Mouse (Mus musculus) CH12.LX (cell line): ENCODE measurements around the gene Rcc1l. TPM values are rescaled to one million over a fixed set of nuclear protein-coding genes. Genes with fewer than 3 reads are reported as not detected.

ENCODE experiments used
- DNase-seq: peaks from one replicate; pipeline ENCODE4 v3.0.0-alpha.2; 2013; ENCODE audit errors: extremely low read depth
- H3K27ac ChIP-seq: 2 replicates; pipeline ENCODE4 v1.5.1; 2012; ENCODE audit warnings: low read depth, mild to moderate bottlenecking, control low read depth, moderate library complexity; ENCODE audit not compliant: insufficient read depth
- H3K27me3 ChIP-seq: replicated peaks from 2 replicates; pipeline ENCODE3; 2012; ENCODE audit warnings: inconsistent platforms
- H3K36me3 ChIP-seq, 2 experiments: replicated peaks in 1 of 2; 2 replicates each; pipeline versions ENCODE3 to v1.6.1; 2012; ENCODE audit warnings: inconsistent platforms in 1 of 2, low read length in 1 of 2, mild to moderate bottlenecking in 1 of 2, mixed read lengths in 1 of 2, moderate library complexity in 1 of 2; ENCODE audit not compliant: control insufficient read depth in 1 of 2, insufficient read depth in 1 of 2
- H3K4me1 ChIP-seq, 2 experiments: 2 replicates each; pipeline ENCODE4 v1.6.1; 2012; ENCODE audit warnings: inconsistent platforms in 1 of 2, moderate library complexity in 1 of 2; ENCODE audit not compliant: insufficient read depth in 2 of 2, control insufficient read depth in 1 of 2
- H3K4me2 ChIP-seq: 2 replicates; pipeline ENCODE4 v1.6.1; 2012; ENCODE audit warnings: low read depth, mild to moderate bottlenecking, control low read depth; ENCODE audit not compliant: poor library complexity, insufficient read depth, severe bottlenecking
- H3K4me3 ChIP-seq, 3 experiments: fragments of 150-350 bp in 1 of 3; sonication (generic) in 1 of 3; replicated peaks in 1 of 3; 2 replicates each; pipeline versions ENCODE3 to v1.5.1; 2011 to 2012; ENCODE audit warnings: low read depth in 2 of 3, low read length in 2 of 3, mild to moderate bottlenecking in 2 of 3, moderate library complexity in 2 of 3, control low read depth in 1 of 3, improper control_type of control experiment in 1 of 3, inconsistent platforms in 1 of 3, mixed read lengths in 1 of 3; ENCODE audit not compliant: poor library complexity in 1 of 3
- H3K79me2 ChIP-seq: replicated peaks from 2 replicates; pipeline ENCODE4 v1.6.1; 2012; ENCODE audit warnings: mild to moderate bottlenecking, moderate library complexity; ENCODE audit not compliant: control insufficient read depth, poor library complexity, insufficient read depth, severe bottlenecking; ENCODE audit errors: extremely low read depth
- H3K9ac ChIP-seq: 2 replicates; pipeline ENCODE4 v1.6.1; 2012; ENCODE audit warnings: low read depth, mild to moderate bottlenecking, control low read depth, moderate library complexity; ENCODE audit not compliant: insufficient read depth
- H3K9me3 ChIP-seq: replicated peaks from 2 replicates; pipeline ENCODE3; 2012; ENCODE audit warnings: low read length, inconsistent platforms, mixed read lengths
- BHLHE40 ChIP-seq: IDR thresholded peaks from 2 replicates; pipeline ENCODE4 v1.6.1; 2011; ENCODE audit warnings: mild to moderate bottlenecking, low read depth, low read length, improper control_type of control experiment
- CHD2 ChIP-seq: IDR thresholded peaks from 2 replicates; pipeline ENCODE4 v1.6.1; 2011; ENCODE audit warnings: low read length, improper control_type of control experiment
- CTCF ChIP-seq, 2 experiments: IDR thresholded peaks in 1 of 2; conservative IDR thresholded peaks in 1 of 2; 2 replicates each; pipeline ENCODE4 v1.5.1; 2011 to 2012; ENCODE audit warnings: low read depth in 2 of 2, low read length in 2 of 2, improper control_type of control experiment in 1 of 2, inconsistent platforms in 1 of 2, mild to moderate bottlenecking in 1 of 2, moderate library complexity in 1 of 2
- E2F4 ChIP-seq: IDR thresholded peaks from 2 replicates; pipeline ENCODE4 v1.6.1; 2011; ENCODE audit warnings: low read depth, low read length, improper control_type of control experiment; ENCODE audit not compliant: insufficient replicate concordance
- ELF1 ChIP-seq: IDR thresholded peaks from 2 replicates; pipeline ENCODE4 v1.6.1; 2014; ENCODE audit warnings: low read depth, mild to moderate bottlenecking, inconsistent platforms, low read length, improper control_type of control experiment
- HCFC1 ChIP-seq: IDR thresholded peaks from 2 replicates; pipeline ENCODE4 v1.6.1; 2012; ENCODE audit warnings: low read depth, mild to moderate bottlenecking, inconsistent platforms, low read length, improper control_type of control experiment
- JUN ChIP-seq: IDR thresholded peaks from 2 replicates; pipeline ENCODE4 v1.6.1; 2011; ENCODE audit warnings: low read depth, mild to moderate bottlenecking, low read length, improper control_type of control experiment, moderate library complexity; ENCODE audit not compliant: insufficient read depth
- KAT2A ChIP-seq: IDR thresholded peaks from 2 replicates; pipeline ENCODE4 v1.6.1; 2012; ENCODE audit warnings: low read length, improper control_type of control experiment, inconsistent platforms; ENCODE audit not compliant: insufficient replicate concordance
- MAFK ChIP-seq: IDR thresholded peaks from 2 replicates; pipeline ENCODE4 v1.6.1; 2011; ENCODE audit warnings: low read length, improper control_type of control experiment; ENCODE audit not compliant: insufficient replicate concordance
- MAX ChIP-seq: IDR thresholded peaks from 2 replicates; pipeline ENCODE4 v1.6.1; 2011; ENCODE audit warnings: low read length, improper control_type of control experiment
- MAZ ChIP-seq: IDR thresholded peaks from 2 replicates; pipeline ENCODE4 v1.6.1; 2012; ENCODE audit warnings: low read depth, mild to moderate bottlenecking, inconsistent platforms, low read length, improper control_type of control experiment, moderate library complexity
- MEF2A ChIP-seq: IDR thresholded peaks from 2 replicates; pipeline ENCODE4 v1.6.1; 2014; ENCODE audit warnings: low read depth, mild to moderate bottlenecking, inconsistent platforms, low read length, improper control_type of control experiment, borderline replicate concordance
- MXI1 ChIP-seq: IDR thresholded peaks from 2 replicates; pipeline ENCODE4 v1.6.1; 2011; ENCODE audit warnings: mild to moderate bottlenecking, low read depth, low read length, improper control_type of control experiment
- MYC ChIP-seq: IDR thresholded peaks from 2 replicates; pipeline ENCODE4 v1.6.1; 2011; ENCODE audit warnings: low read depth, mild to moderate bottlenecking, improper control_type of control experiment, low read length
- NELFE ChIP-seq: IDR thresholded peaks from 2 replicates; pipeline ENCODE4 v1.6.1; 2011; ENCODE audit warnings: low read depth, low read length, improper control_type of control experiment
- NRF1 ChIP-seq: IDR thresholded peaks from 2 replicates; pipeline ENCODE4 v1.6.1; 2014; ENCODE audit warnings: low read depth, mild to moderate bottlenecking, inconsistent platforms, low read length, improper control_type of control experiment, moderate library complexity
- POLR2A ChIP-seq: IDR thresholded peaks from 2 replicates; pipeline ENCODE4 v1.6.1; 2011; ENCODE audit warnings: low read depth, mild to moderate bottlenecking, improper control_type of control experiment, low read length
- POLR2AphosphoS2 ChIP-seq: IDR thresholded peaks from 2 replicates; pipeline ENCODE4 v1.6.1; 2011; ENCODE audit warnings: low read depth, low read length, improper control_type of control experiment
- RAD21 ChIP-seq: IDR thresholded peaks from 2 replicates; pipeline ENCODE4 v1.6.1; 2011; ENCODE audit warnings: low read depth, mild to moderate bottlenecking, low read length, improper control_type of control experiment, moderate library complexity
- SIN3A ChIP-seq: IDR thresholded peaks from 2 replicates; pipeline ENCODE4 v1.6.1; 2012; ENCODE audit warnings: low read length, improper control_type of control experiment, inconsistent platforms
- TBP ChIP-seq: conservative IDR thresholded peaks from 2 replicates; pipeline ENCODE4 v1.6.1; 2011; ENCODE audit warnings: low read depth, low read length, improper control_type of control experiment
- TCF12 ChIP-seq: IDR thresholded peaks from 2 replicates; pipeline ENCODE4 v1.6.1; 2014; ENCODE audit warnings: low read depth, mild to moderate bottlenecking, inconsistent platforms, low read length, improper control_type of control experiment
- UBTF ChIP-seq: IDR thresholded peaks from 2 replicates; pipeline ENCODE4 v1.6.1; 2012; ENCODE audit warnings: low read depth, mild to moderate bottlenecking, inconsistent platforms, low read length, improper control_type of control experiment, moderate library complexity
- USF1 ChIP-seq: IDR thresholded peaks from 2 replicates; pipeline ENCODE4 v1.6.1; 2014; ENCODE audit warnings: low read depth, mild to moderate bottlenecking, inconsistent platforms, low read length, improper control_type of control experiment
- USF2 ChIP-seq: conservative IDR thresholded peaks from 2 replicates; pipeline ENCODE4 v1.6.1; 2011; ENCODE audit warnings: low read depth, low read length, improper control_type of control experiment
- ZKSCAN1 ChIP-seq: IDR thresholded peaks from 2 replicates; pipeline ENCODE4 v1.6.1; 2012; ENCODE audit warnings: low read depth, inconsistent platforms, low read length, improper control_type of control experiment, borderline replicate concordance
- dilution Hi-C: fragments of 300-500 bp; cut with MboI; formaldehyde crosslinking; loops from 2 replicates; pipeline ENCODE4 v1.14.3; 2020; ENCODE audit warnings: low sequenced_read_pairs; ENCODE audit not compliant: extremely low pct_unique_long_range_greater_than_20kb, extremely low pct_ligation_motif_present
- in situ Hi-C: fragments of 300-500 bp; cut with MboI; formaldehyde crosslinking; loops from 3 replicates; pipeline ENCODE4 v1.14.3; 2019; ENCODE audit warnings: low sequenced_read_pairs, low pct_ligation_motif_present, low pct_unique_long_range_greater_than_20kb, mixed read lengths
- polyA plus RNA-seq: library from polyadenylated mRNA; unstranded; fragments of >175 nt; gene quantifications from 2 replicates; pipeline ENCODE4 v1.2.1, GENCODE M21; 2012; ENCODE audit warnings: low read depth; ENCODE audit not compliant: insufficient read length
- total RNA-seq, 2 experiments: library from RNA; depleted of rRNA; stranded (reverse); fragments of 300-350 nt in 1 of 2; fragments of >200 nt in 1 of 2; gene quantifications; 2 replicates each; pipeline ENCODE4 v1.2.3; 2012 to 2014

The Rcc1l gene
- total and polyA plus RNA-seq, 3 experiments = 24.6 to 42.7 (median 31.0) TPM

GRCm38 (mm10) chr5:134183880-134184808, 7.6 kb upstream of the Rcc1l start, which contains the start of gene Gtf2ird2:
Gene Gtf2ird2, plus strand, starts transcription at chr5:134184019.
- H3K9ac ChIP-seq = peak within 1 kb of the TSS; percentile 94
- peak; percentile 98 for DNase-seq
- peak within 1 kb of the TSS; percentile 52; the same call in 1 of the 2 replicates for H3K27ac ChIP-seq
- peaks cover 2 to 36% of the 10 kb centered on the region in 2 experiments; a peak in 3 of 4 replicates for H3K4me1 ChIP-seq
- in situ Hi-C loops = loop anchor here (5.0 kb wide), 2 partner anchors 158 to 308 kb away; no protein-coding TSS in a partner anchor
- H3K4me2 ChIP-seq = peak within 1 kb of the TSS; percentile 74
- H3K4me3 ChIP-seq = peak within 1 kb of the TSS; percentile 49 to 79 (median 66)
- no peaks in the 10 kb centered on the region for H3K36me3 ChIP-seq
- no peaks in the 10 kb centered on the region for H3K27me3 ChIP-seq
- dilution Hi-C loops = no loop called here
- TF ChIP-seq HCFC1 (peak; percentile 63), NRF1 (peak; percentile 89), ELF1 (peak; percentile 85), UBTF (no peak), MAX (peak; percentile 99), SIN3A (no peak), POLR2A (peak; percentile 72), TCF12 (no peak; the same call in none of the 2 replicates), BHLHE40 (peak; percentile 98), USF1 (peak; percentile 88), MEF2A (0 out of 2 replicates have a peak, but pooled peaks have one; percentile 42), MAFK (no peak), MAZ (no peak), MXI1 (peak; percentile 93), TBP (0 out of 2 replicates have a peak, but pooled peaks have one; percentile 21), MYC (peak; percentile 99), CHD2 (peak; percentile 76), ZKSCAN1 (no peak), NELFE (0 out of 2 replicates have a peak, but pooled peaks have one; percentile 68), E2F4 (no peak), POLR2AphosphoS2 (no peak), USF2 (peak; percentile 50; the same call in 1 of the 2 replicates), KAT2A (0 out of 2 replicates have a peak, but pooled peaks have one; percentile 63), CTCF (conservative IDR thresholded peaks at IDR 0.05 in 1 of 2, IDR thresholded peaks at IDR 0.05 in 1 of 2; ENCODE audit: low read depth in 2 of 2, low read length in 2 of 2) (no peak), RAD21 (no peak), JUN (no peak)
- peaks cover 6% of the 10 kb centered on the region for H3K9me3 ChIP-seq
- no peaks in the 10 kb centered on the region for H3K79me2 ChIP-seq
